9 mouse cellular contexts compared by ENCODE assay signal in the genomic region with DNA sequence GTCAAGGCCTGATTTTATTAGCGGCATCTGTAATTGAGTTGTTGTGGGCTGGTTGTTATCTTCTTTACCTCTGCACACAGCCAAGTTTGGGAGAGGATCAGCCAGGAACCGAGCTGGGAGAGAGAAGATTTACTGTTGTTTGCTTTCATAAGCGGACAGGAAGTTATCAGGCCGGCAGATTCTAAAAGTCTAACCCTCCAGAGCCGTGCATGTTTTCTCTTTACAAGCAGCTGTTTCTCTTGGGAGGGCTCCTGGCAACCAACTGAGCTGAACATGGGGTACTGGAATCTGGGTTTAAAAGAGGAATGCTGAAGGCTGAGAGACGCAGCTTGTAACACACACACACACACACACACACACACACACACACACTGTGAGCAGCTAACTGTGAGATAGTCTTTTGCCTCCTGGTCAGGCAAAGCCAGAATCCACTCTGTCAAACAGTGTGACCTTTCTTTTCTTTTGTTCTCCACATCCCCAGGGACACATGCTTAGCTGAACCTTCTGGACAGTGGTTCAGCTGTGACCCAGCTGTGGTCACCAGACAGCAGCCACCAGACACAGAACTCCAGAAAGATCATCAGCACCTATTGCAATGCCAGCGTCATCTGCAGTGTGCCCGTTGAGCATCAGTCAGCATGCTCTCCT.
A peak's percentile ranks its signal among the peaks of the same experiment; 100 is the strongest.
DNase-seq lines count a peak whose midpoint lies in the region; ATAC-seq and TF ChIP-seq lines count a peak whose summit lies in the region.
"Had no signal": no experiment of that assay in that cellular context is flagged by ENCODE, and none has a peak within 500 bp of the region (broad histone marks: within the 10 kb centered on the region; RNA-seq: fewer than 3 reads in every experiment).

No protein-coding gene starts in this region.

- TF ChIP-seq CTCF in liver, postnatal 0 days (IDR thresholded peaks at IDR 0.05; ENCODE audit: low read depth), result no peak

- no peaks in the 10 kb centered on the region for H3K27me3 ChIP-seq in liver, postnatal 0 days (ENCODE audit: insufficient read depth, low read length)
- no peaks in the 10 kb centered on the region for H3K27me3 ChIP-seq in liver, embryonic 12.5 days (replicated peaks)

- ATAC-seq in liver, postnatal 0 days, result no peak
- ATAC-seq in liver, embryonic 12.5 days, result no peak

- 0 out of 2 replicates have a peak overlapping the region, but pooled peaks have one; percentile 24 for H3K27ac ChIP-seq in liver, postnatal 0 days (ENCODE audit: low read depth)
- no peak overlapping the region for H3K27ac ChIP-seq in liver, embryonic 12.5 days

- no peak overlapping the region for H3K4me2 ChIP-seq in liver, postnatal 0 days (ENCODE audit: low read depth, low read length)
- H3K4me2 ChIP-seq in liver, embryonic 12.5 days, result no peak overlapping the region

- no peak for DNase-seq in liver, postnatal 0 days
- peak; percentile 69 to 78 for DNase-seq in heart, adult 18-20 months
- peak; percentile 42 for DNase-seq in kidney, adult 11 months
- DNase-seq in lung, postnatal 25 days (ENCODE audit: low spot score), result peak; percentile 25
- peak; percentile 57 for DNase-seq in testis, postnatal 10 days (ENCODE audit: low spot score)
- DNase-seq in cerebellum, adult 9-10 months, result no peak
- DNase-seq in left cerebral cortex, postnatal 4 days, result no peak

- H3K9me3 ChIP-seq in liver, postnatal 0 days (ENCODE audit: low read length), result no peaks in the 10 kb centered on the region
- H3K9me3 ChIP-seq in liver, embryonic 12.5 days (replicated peaks), result no peaks in the 10 kb centered on the region

- H3K4me1 ChIP-seq in liver, postnatal 0 days (ENCODE audit: insufficient read depth), result no peaks in the 10 kb centered on the region
- H3K4me1 ChIP-seq in liver, embryonic 12.5 days, result no peaks in the 10 kb centered on the region

- 42% methylated on average over 8 of the region's 8 CpGs for WGBS in liver, postnatal 0 days (ENCODE audit: insufficient replicate concordance)
- WGBS in liver, embryonic 12.5 days (ENCODE audit: insufficient replicate concordance), result 56% methylated on average over 8 of the region's 8 CpGs

- TF ChIP-seq EP300 in liver, postnatal 0 days (IDR thresholded peaks at IDR 0.05; ENCODE audit: low read depth), result no peak

- intact Hi-C loops in left cerebral cortex, postnatal 4 days (cut with DNase I), result no loop called here

- no peak overlapping the region for H3K4me3 ChIP-seq in liver, postnatal 0 days (ENCODE audit: low read depth, low read length)
- H3K4me3 ChIP-seq in liver, embryonic 12.5 days, result no peak overlapping the region
- H3K4me3 ChIP-seq: erythroblast, embryonic 14.5 days had no signal

- H3K36me3 ChIP-seq in liver, postnatal 0 days (replicated peaks; ENCODE audit: insufficient read depth, low read length), result no peaks in the 10 kb centered on the region
- no peaks in the 10 kb centered on the region for H3K36me3 ChIP-seq in liver, embryonic 12.5 days

- no peak overlapping the region for H3K9ac ChIP-seq in liver, postnatal 0 days (replicated peaks)
- H3K9ac ChIP-seq in liver, embryonic 12.5 days, result no peak overlapping the region

Comparison
In these comparisons a context has a peak if more than half of its experiments do, and no peak if none do; other contexts are left out.
1. DNase-seq: peak in heart, adult 18-20 months (2 of 2), kidney, adult 11 months (single experiment), lung, postnatal 25 days (single experiment) and testis, postnatal 10 days (single experiment); none in liver, postnatal 0 days (single experiment), cerebellum, adult 9-10 months (single experiment) and left cerebral cortex, postnatal 4 days (single experiment).